Mouse (Mus musculus) kidney, adult 8-10 months (tissue): ENCODE data around the gene Ttc28.
"Not testable (repeated sequence)": the region's sequence is repeated elsewhere in the genome, so short reads cannot be mapped to it uniquely, and the experiment has no call there.

Experiments used
- DNase-seq, 2 experiments: peaks; one replicate each; pipeline ENCODE4 v3.0.0; 2022

Ttc28 gene

DNA sequence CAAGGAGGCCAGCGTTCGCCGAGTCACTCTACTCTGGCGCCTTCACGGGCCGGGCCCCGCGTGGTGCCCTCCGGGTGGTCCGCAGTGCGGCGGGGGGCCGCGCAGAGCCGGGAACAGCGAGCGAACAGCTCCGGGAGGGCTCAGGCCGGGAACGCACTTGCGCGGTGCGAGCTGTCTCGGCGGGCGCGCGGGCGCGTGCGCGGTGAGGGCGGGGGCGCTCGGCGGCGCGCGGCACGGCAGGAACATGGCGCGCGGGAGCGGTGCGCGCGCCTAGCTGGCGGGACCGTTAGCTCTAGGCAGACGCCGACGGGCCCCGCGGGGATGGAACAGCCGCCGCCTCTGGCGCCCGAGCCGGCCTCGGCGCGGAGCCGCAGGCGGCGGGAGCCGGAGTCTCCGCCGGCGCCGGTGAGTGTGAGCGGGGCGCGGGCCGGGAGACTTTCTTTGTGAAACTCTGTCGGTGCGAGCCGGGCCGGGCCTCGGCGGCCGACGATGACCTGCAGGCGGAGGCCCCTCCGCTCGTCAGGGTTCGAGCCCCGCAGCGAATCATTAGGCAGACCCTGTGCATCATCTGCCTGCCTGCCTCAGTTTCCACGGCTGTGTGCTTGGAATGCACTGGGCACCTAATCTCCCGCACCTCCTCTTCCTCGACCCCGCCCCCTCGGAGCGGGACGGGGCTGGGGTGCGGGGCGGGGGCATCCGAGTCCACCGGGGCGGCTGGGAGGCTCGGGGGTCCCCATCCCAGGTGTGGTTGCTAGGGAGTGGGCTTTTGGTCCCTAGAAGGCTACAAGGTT, at the start of gene Ttc28:
Ttc28 (plus strand) TSS at position 220 of the 791 bp plus-strand sequence.
- DNase-seq, result peak; percentile 73 to 74

DNA sequence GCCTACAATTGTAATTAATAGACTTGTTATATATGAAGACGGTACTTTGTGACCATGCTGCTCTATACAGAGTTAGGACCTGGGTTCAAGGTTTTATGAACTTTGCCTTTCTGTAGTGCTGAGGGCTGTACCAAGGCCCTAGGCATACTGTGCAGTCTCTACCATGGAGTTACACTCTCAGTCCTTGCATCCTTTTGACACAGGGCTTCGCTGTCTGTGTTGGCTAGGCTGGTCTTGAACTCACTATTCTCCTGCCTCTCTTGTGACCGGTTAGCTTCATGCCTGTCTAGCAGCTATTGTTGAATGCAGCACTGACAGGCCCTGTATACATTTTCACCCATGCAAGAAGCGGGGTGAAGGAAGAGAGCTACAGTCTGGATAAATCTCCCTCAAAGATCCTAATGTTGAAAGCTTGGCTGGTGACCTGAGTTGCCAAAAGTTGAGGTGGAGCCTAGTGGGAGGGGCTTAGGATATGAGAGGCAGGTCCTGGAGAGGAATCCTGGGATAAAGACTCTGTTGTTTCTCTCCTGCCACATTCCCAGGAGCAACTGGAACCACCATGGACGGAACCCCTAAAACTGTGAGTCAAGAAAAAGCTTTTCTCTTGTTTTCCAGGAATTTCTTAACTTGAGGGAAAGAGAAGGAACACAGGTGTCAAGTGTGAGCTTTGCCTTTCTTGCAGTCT, 48.4 kb upstream of the Ttc28 start:
- no peak for DNase-seq

DNA sequence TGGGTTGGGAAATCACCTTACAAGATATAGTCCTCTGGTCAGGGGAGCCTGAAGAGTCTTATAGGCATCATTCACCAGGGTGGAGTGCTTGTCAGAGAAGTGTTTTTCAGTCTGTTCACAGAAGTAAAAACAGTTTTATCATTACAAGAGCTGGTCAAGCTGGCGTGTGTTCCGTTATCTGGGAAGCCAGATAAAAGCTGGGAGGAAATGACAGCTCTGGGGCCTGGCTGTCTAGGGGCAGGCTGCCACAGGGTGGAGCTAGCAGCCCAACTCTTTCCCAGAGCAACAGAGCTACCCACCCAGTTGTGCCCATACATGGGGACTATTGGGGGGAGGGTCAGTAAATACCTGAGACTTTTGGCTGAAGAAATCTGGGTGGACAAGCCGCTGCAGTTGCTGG, 43.6 kb upstream of the Ttc28 start:
- peak in 1 of 2 experiments; percentile 49 for DNase-seq

DNA sequence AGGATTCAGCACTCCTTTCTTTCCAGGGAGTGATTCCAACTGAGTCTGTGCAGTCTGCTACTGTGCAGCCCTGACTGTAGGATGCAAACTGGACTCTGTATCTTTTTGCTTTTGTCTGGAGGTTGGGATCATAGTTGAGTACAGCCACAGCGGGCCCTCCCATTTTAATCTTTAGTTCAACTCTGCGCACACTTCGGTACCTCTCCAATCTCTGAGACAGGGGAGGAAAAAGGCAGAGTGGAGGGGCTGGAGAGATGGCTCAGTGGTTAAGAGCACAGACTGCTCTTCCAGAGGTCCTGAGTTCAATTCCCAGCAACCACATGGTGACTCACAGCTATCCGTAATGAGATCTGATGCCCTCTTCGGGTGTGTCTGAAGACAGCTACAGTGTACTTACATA, 41.6 kb upstream of the Ttc28 start:
- DNase-seq, result not testable (repeated sequence)

DNA sequence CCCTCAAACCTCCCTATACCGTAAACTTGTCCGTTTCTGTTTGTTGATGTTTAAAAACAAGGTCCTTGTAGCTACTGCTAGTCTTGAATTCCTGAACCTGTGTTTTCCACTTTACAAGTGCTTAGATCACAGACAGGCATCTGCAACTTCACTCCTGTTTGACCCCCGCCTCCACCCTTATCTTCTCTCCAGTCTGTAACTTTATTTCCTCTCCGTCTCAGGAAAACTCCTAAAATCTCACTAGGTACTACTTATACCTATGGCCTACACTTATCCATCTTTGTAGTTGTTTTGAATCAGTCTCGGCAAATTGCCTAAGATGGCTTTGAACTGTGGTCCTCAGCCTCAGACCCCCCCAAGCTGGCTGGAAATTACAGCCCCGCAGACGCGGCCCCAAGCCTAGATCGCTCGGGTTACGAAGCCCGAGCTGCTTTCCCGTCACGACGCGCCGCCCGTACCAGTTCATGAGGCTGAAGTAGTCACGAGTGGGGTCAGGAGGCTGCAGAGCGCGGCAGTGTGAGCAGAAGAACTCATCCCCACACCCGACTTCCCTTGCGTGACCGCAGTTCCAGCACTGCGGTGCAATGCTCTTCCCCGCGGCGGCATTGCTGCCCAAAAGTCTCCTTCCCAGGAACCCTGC, 40.4 kb upstream of the Ttc28 start:
- DNase-seq, result no peak

DNA sequence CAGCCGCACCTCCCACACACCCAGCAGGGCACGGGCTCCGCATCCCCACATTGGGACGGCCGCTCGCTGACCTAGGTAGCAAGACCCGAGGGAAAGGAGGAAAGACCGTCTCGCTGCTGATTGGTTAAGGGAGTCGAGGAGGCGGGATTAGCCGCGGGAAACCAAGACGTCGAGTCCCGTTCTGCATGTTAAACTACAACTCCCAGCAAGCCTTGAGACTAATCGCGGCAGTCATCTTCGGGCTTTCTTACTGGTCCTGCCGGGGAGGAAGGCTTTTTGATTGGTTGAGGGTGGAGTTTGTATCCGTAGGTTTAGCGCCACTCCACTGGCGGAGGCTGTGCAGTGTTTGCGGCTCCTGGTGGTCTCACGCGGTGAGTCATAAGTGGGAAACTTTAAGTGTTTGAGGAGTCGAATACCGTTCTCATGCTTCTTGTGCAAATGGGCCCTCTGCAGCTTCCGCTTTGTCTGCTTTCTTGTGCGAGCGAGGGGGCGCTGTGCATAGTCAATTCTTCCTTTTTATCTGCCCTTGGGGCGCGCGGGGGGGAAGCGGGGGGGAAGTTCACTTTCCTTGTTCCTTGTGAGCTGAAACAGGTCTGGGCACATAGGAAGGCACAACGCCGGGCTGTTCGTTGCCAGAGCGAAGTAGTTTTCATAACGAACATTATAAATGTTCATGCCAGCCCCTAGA, 39.8 kb upstream of the Ttc28 start, which contains the start of the genes Hscb and Chek2:
Hscb (minus strand) TSS at position 100 of the 688 bp plus-strand sequence.
Chek2 (plus strand) TSS at position 302 of the 688 bp plus-strand sequence.
- DNase-seq, result peak; percentile 99

DNA sequence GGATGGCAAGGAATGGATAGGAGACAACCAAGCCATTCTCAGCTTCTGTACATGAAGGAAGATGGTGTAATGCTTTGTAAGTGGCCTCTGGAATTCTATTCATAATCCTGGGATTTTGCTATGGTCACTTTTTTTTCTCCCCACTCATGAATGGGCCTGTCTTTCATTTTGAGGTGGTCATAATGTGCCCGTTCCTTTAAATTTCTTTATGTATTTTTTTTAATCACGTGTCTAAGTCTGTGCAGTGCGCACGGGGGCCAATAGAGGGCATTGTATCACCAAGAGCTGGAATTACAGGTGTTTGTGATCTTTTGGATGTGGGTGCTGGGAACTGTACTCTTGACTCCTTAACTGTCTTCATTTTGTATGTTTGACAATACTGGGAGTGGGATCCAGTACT, 39.1 kb upstream of the Ttc28 start:
- peak; percentile 34 to 64 for DNase-seq

DNA sequence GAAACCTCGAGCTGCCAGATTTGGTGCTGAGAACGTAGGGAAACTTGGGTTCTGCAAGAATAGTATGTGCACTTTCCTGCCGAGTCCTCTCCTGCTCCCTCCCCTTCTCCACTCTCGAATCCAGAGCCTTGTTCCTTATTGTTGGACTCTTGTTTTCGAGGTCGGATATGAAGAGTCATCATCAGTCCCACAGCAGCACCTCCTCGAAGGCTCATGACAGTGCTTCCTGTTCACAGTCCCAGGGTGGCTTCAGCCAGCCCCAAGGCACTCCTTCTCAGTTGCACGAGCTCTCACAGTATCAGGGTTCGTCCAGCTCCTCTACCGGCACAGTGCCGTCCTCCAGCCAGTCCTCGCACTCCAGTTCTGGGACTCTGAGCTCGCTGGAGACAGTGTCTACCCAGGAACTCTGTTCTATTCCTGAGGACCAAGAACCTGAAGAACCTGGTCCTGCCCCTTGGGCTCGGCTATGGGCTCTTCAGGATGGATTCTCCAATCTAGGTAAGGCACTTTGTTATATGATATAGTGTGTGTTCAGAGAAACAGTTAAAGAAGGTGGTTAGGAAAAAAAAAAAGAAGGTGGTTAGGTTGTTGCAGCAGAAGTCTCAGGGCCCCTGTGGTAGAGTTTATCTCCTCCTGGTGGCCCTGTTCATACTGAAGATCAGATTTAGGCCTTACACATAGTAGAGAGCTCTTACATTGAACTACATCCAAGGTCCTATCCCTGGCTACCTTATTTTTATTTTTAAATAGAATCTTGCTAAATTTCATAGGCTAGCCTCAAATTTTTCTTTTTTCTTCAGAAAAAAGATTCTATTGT, 38.3 kb upstream of the Ttc28 start:
- DNase-seq, result no peak

DNA sequence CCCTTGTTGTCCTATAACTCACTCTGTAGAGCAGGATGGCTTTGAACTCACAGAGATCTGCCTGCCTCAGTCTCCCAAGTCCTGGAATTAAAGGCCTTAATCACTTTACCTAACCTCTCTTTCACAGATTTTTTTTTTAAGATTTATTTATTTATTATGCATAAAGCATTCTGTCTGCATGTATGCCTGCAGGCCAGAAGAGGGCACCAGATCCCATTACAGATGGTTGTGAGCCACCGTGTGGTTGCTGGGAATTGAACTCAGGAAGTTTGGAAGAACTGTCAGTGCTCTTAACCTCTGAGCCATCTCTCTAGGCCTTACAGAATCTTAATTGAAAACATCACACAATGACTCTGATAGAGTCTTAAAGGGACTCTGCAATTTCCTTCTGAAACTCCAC, 26.6 kb upstream of the Ttc28 start:
- DNase-seq, result no peak

DNA sequence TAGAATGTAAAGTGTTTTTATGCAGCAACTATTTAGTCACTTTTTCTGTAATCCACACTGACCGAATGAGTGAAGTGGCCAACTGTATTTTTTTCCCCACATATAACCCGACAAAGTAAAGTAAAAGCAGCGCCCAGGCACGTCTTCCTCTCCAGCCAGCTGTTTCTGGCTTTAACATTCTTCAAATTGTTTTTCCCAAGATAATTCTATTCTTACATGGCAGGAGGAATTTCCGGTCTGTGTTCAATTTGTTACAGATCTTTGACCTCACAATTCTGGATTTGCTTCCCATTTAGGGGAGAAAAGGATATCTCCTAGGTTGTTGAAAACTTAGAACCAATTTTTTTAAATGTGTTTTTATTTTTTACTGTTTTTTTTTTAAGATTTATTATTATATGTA, 22.5 kb upstream of the Ttc28 start:
- DNase-seq, result peak in 1 of 2 experiments; percentile 45

DNA sequence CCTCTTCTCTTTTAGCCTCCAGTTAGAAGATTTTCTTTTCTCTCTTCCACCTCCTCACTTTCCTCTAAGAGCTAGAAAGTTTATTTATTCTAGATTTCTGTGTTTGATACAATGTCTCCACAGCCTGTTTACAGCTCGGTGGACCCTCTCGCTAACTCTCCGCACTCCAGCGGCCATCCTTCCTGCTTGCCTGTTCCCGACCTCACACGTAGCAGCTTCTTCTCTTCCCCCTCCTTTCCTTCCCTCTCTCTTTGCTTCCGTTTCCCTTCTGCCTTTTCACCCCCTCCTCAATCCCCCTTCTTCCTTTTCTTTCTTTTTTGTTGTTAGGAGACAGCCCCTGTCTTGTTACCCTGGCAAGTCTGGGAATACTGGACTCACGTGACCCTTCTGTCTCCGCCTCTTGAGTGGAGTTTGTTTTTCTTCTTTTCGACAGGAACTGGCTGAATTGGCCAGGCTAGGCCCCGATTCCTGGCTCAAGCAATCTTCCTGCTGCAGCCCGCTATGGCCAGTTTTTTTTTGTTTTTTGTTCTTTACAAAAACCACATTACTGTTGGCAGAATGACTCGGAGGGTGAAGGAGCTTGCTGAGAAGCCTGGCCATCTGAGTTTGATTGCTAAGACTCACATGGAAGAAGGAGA, 20.5 kb upstream of the Ttc28 start:
- peak; percentile 67 to 78 for DNase-seq

DNA sequence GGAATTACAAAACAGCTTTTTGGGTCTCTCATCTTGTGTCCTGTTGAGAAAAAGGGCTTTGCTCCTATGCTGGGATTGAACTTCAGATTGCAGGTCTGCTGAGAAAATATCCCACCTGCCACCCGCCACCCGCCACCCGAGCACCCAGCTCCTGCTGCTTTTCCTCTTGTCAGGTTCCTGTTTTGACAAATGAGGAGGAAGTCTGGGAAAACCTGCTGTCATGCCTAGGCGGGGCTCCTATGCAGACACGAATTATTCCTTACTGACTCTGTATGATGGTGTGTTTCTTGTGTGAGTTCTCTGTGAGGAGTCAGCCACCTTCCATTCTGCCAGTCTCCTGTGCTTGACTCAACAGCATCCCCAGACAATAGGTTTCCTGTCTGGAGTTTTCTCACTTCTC, 19.2 kb upstream of the Ttc28 start:
- DNase-seq, result no peak

DNA sequence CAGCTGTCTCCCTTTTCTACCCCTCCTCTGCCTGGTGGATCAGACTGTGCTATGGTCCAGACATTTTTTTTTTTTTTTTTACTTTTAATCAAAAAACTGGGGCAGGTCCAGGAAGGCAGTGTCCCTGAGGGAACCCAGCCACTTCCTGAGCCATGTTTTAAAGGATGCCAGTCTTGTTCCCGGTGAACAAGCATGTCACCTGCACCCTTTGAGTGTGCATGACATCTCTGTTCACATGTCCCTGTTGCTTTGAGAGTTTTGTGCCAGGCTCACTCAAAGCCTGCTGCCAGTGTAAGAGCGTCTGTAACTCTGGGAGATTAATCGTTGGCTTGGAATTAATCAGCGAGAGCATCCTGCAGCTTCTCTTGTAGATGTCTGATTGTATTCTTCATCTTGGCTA, 11.1 kb upstream of the Ttc28 start:
- no peak for DNase-seq

DNA sequence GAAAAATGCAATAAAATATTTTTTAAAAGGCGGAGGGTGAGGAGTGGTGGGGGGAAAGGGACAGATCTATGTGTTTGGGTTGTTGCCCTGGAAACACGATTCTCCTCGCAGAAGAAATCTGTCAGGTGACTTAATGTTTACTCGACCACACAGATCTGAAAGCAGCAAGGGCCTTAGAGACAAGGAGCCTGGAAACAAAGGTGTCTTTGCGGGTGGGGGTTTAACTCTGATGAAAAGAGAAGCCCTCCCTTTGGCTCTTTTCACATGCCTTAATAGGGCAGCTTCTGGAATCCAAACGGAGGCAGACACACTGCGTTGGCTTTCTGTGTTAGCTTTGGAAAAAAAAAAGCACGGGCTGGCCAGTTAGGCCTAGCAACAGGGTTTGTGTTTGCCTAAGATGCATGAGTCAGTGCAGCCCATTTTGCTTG, 10.3 kb upstream of the Ttc28 start:
- DNase-seq, result no peak

DNA sequence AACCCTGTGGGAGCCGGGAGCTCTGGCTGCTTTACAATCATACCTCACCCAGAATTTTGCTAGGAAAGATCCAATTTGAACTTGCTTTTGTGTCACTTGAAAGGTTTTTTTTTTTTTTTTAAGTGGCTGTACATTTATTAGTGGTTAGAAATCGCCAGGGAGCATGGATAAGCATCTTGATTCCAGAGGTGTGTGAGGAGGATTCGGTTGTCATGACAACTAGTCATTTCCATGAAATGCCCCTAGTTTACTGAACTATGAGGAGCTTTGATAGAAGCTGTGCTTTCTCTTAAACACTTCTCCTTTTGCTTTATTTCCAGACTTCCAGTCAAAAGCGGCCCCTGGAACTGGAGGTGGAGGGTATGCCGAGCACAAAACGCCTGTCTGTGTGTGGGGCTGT, 6.4 kb upstream of the Ttc28 start:
- no peak for DNase-seq

DNA sequence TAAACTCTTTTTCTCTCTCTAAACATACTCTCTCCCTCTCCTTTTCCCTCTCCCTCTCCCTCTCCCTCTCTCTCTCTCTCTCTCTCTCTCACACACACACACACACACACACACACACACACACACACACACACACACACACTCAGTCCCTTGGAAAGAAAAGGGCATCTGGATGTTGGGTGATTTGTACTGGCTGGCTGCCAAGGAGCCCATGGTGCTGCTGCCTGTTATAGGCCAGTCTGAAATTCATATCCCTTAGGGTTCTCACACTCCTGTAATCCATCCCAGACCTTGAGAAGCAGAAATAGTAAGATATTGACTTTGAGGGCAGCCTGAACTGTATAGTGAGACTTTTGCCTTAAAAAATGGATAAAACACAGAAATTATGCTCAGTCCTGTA, 4.9 kb upstream of the Ttc28 start:
- no peak for DNase-seq

DNA sequence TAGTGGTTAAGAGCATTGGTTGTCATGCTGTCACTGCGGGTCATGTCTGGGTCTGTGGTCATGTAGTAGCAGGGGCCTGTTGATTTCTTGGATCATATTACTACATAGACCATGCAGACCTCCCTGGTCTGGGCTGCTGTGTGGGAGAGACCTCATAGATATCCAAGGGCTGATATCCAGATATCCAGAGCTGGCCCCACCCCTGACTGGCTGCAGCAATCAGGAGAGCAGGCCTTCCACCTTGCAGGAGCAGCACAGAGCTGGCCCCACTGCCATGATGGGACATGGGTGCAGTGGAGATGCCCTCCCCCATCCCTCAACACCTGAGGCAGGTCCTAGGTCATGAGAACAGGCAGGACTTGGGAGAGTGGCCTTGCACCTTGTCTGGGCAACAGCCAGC, 4.3 kb upstream of the Ttc28 start:
- no peak for DNase-seq

DNA sequence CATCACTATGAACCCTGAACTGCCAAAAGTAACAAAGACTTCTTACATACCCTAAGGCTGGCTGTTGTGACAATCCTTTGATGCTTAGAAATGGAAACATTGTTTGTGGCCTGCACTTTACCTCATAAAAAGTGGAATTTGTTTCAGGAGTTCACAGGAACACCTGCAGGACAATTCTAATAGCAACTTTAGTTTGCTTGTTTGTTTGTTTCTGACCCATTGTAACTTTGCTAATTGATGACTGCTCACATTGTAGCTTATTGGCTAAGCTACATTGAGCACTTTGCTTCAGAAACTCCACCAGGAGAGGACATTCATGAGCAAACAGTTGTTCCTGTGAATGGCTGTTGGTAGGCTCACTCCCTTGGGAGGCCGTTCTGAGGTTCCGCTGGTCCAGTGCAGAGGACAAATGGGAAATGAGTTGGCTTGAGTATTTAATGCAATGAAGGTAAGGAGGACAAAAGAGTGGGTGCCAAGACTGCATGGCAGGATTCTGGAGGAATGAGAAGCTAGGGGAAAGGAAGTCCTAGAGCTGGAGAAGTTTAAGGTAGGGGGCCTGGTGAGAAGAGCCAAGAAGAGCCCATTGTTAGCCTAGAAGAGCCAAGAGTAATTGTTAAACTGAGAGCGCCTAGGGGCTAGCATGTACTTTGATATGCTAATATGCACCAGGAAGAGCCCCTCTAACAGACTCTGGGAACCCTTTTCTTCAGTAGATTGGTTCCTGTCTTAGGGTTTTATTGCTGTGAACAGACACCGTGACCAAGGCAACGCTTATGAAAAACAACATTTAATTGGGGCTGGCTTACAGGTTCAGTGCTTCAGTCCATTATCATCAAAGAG, 1.7 kb upstream of the Ttc28 start:
- DNase-seq, result no peak

DNA sequence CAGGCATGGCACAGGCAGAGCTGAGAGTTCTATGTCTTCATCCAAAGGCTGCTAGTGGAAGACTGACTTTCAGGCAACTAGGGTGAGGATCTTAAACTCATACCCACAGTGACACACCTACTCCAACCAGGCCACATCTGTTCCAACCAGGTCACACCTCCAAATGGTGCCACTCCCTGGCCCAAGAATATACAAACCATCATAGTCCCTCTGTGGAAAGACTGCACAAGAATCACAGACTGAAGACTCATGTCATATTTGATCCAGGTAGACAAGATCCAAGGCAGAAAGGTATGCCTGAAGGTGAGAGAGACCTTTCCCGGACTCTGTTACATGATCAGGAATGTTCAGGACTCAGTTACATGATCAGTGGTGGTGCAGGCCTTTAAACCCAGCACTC, 1.1 kb upstream of the Ttc28 start:
- DNase-seq, result not testable (repeated sequence)

DNA sequence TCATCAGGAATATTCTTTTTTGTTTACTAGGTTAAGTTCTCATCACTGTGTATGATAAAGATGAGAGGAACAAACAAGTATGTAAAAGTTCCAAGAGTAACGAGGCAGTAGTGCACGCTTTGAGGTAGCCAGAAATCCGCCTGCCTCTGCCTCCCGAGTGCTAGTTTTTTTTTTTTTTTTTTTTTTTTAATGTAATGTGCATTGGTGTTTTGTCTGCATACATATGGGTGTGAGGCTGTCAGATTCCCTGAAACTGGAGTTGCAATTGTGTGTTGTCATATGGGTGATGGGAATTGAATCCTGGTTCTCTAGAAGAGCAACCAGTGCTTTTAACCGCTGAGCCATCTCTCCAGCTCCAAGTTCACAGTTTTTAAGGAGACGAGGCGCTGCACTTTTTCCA, 561 bp upstream of the Ttc28 start:
- no peak for DNase-seq

DNA sequence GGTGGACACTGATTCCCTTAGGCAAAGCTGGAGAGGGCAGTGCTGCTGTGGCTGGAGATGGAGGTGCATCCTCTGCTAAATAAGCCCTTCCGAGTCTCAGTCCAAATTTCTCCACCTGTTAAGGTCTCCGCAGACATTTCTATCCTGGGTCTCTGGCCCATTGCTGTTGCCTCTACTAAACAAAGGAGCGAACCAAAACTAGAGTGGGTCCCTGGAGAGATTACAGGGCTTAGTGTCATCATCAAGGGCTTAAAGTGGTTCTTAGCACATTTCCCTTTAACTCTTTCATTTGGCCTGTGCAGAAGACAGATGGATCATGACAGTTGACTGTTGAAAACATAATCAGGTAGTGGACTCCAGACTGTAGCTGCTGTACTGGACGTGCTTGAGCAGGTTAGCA, 9.0 kb downstream of the Ttc28 start:
- DNase-seq, result no peak
